Mouse (Mus musculus) spleen, adult 12 weeks (tissue): Measurements from ENCODE around the gene Tmem11.
"Not testable (repeated sequence)": the region's sequence is repeated elsewhere in the genome, so short reads cannot be mapped to it uniquely, and the experiment has no call there.

Source experiments
- DNase-seq: peaks from one replicate; pipeline ENCODE4 v3.0.0; 2022; ENCODE audit warnings: low spot score

Tmem11 gene

DNA sequence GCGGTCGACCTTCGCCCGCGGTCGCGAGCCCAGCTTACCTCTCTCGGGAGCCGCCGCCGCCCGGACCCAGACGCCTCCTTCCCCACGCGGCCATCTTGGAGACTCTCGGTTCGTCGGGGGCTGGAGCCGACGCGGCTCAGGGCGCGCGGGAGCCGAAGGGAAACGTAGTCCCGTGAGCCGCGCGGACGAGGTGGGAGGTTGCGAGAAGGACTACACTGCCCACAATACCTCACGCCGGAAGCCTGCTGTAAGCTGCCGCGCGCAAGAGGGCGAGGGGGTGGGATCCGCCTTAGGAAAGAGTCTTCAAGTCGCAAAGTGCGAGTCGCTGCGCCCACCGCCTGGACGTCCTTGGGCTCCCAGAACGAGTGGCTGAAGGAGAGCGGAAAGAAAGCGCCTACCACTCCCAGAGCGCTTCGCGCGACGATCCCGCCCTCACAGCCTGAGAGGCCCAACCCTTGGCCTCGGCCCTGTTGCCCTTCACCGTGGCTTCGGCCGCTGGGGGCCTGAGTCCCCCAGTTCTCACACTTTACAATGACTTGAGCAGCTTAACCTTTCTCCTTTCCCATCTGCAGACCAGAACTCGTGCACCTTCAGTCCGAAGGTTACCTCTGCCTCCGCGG is at the start of gene Tmem11:
TSS of gene Tmem11 (minus strand) at position 598 of the 620 bp plus-strand sequence.
- DNase-seq, result peak; percentile 86

DNA sequence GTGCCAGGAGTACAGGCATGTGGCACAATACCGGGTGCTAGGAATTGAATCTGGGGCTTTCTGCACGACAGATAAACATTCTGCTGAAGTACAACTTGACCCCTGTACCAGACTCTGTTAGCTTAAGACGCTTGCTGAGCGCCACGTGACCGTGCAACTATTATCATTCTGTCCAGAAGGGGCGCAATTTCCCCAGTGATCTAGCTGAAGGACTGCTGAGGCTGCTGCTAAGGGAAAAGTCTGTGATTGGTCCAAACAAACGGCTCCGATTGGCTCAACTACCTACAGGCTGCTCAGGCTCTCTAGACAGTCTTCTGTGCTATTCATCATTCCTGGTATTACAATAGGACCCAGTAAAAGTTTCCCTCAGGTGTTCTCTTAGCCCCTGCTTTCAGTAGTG is 48.2 kb upstream of the Tmem11 start:
- DNase-seq, result peak; percentile 80

DNA sequence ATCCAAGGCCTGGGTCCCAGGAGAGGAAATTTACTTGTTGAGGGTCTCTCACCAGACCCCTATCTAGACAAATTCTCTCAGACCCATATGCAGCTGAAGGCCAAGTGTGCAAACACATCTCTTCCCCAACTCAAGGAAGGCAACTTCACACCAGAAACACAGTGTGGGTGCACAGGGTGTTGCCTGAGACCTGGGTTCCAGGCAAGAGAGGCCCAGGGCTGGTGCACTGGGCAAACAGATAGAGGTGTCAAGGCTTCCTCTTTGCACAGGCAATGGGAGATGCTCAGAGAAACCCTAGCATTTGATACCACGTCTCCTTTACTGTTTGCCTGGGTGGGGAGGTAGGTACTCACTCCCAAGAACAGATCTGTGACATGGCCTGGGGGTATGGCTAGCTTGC is 45.9 kb upstream of the Tmem11 start:
- DNase-seq, result no peak

DNA sequence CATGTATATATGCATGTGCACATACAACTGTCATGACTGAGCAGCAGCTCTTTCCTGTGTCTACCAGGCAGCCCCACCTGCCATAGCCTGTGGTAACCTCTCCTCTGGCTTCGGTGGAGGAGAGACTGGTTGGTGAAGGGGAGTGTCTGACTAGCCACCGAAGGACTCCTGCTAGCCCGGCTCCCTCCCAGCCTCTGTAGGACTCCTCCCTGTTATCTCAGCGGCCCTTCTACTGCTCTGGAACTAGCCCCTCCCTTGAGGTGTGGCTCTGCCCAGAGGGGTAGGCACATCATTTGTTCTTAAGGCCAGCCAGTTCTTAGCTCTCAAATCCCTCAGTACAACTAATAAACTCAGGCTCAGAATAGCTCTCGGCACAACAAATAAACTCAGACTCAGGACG is 45.4 kb upstream of the Tmem11 start:
- peak; percentile 64 for DNase-seq

DNA sequence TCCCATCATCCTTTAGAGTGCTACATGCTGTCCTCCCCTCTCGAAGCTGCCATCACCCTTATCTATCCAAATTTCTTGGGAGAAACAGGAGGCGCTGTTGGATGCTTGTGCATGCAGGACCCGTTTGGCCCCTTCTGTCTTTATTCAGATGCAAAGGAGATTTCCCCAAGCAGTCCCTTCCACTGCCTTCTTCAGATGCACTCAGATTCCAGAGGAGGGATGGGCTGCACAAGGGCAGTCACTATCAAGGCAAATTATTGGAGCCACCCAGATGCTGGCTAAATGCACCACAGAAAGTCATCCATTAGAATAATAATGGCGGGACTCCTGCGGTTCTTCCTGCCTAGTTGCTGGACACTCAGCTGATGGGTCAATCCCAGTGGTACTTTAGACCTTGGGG is 43.9 kb upstream of the Tmem11 start:
- DNase-seq, result no peak

DNA sequence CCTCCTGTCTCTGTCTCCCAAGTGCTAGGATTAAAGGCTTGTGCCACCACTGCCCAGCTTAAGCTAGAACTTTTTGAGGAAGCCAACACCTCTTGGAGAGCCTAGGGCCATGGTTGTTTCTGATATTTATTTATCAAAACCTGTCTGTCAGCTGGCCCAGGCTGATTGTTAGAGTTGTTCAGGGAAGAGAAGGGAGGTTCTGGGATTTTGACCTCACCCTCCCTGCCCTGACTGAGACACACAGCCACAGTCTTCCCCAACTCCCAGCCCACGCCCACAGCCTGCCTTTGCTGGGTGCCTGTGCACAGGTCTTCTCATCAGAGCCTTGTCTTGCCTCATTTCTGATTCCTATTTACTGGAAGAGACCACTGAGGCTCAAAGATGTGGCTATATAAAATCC is 43.1 kb upstream of the Tmem11 start:
- peak; percentile 37 for DNase-seq

DNA sequence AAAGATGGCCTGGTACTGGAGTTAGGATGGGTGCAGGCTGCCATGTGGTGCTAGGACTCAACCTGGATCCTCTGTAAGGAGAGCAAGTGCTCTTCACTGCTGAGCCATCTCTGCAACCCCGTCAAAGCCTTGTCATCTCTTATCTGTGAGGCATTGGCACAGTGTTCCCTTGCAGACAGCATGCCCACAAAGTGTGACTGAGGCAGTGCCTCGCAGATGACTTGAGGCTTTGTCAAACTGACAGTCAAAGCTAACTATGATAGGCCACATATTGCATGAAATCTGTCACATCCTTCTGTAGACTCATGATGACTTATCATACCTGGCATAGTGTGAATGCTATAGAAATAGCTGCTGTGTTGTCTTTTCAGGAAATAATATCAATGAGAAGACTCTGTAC is 40.9 kb upstream of the Tmem11 start:
- DNase-seq, result no peak

DNA sequence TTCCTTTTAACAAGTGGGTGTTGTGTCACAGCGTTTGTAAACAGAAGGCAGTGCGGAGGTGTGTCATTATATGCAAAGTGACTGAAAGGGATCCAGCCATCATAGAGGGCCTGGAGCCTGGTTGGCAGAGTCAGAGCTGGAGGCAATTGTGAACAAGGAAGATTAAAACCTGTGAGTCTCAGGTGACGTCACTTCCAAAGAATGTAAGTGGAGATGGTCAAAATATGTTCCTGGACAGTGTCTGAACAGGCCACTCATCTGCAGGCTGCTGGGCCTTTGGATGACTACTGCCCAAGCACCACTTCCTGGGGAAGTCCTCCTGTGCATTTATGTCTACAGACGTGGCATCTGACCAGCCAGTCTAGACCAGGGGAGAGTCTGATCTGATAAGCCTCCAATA is 36.1 kb upstream of the Tmem11 start:
- DNase-seq, result no peak

DNA sequence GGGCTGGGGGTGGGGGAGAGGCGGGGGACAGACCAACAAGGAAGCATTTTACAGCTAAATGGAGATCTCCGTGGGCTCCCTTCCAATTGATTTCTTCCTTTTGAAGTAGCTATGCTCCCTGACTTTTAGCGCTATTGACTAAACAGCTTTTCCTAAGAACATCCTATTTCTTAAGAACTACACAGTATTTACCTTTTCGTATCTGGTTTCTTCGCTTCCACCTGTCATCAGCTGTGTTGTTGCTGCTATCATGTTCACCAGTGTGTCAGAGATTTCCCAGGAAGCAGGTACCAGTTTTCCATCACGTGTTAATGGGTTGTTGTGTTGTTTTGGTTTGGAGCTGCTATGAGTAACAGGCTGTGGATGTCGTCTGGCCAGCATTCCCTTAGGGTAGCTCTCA is 35.4 kb upstream of the Tmem11 start, which contains the start of gene Natd1:
TSS of gene Natd1 (minus strand) at position 260 of the 400 bp plus-strand sequence.
- DNase-seq, result no peak

DNA sequence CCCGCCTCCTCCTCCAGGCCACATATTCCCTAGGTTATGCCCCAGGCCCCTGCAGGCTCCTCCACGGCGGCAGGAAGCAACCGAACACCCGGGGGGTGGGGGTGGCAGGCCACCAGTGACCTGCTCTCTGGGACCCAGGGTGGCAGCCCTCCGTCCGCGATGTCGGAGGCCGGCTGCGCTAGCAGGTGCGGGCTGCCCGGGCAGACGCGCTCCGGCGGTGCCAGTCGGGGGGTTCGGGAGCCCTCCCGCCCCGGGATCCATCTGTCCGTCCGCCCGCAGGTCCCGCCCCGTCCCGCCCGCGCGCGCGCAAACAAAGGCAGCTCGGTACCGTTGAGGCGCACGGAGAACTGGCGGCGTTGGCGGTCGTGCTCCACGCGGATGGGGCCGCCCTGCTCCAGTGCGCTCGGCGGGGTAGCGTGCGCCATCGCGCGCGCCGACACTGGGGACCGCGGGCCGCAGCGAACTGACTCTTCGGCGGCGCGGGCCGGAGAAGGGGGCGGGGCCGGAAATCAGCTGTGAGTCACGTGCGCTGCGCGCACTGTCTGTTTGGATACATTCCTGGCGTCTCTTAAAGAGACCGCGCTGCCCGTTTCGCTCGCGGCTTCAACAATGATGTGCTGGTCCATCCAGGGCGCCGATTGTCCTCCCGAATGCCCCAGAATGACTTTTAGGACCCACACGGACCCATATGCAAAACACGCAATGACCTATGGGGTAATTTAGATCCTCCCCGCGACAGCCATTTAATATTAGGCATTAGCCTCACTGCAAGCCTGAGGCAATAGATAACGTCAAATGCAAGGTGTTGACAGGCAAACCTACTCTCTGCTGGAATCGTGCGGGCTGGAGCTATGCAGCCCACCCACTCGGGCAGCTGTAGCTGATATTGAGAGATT is 34.5 kb upstream of the Tmem11 start:
- peak; percentile 91 for DNase-seq

DNA sequence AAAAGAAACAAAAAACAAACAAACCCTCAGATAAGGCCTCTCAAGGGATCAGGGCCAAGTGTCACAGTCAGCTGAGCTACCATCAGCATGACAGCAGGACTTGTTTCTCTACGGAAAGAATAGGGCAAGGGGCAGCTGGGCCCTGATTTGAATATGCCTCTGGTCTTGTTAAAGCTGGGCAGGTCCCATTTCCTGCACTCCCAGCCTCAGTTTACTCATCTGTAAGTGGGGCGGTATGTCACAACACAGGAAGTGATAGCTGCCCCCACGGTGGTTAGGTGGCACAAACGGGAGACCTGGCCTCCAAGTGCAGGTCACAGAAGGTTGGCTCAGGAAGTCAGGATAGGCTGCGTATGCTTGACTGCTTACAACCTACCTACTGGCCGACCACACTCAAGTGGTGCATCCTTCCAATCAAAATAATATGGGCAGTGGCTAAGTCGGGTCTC is 33.5 kb upstream of the Tmem11 start:
- no peak for DNase-seq

DNA sequence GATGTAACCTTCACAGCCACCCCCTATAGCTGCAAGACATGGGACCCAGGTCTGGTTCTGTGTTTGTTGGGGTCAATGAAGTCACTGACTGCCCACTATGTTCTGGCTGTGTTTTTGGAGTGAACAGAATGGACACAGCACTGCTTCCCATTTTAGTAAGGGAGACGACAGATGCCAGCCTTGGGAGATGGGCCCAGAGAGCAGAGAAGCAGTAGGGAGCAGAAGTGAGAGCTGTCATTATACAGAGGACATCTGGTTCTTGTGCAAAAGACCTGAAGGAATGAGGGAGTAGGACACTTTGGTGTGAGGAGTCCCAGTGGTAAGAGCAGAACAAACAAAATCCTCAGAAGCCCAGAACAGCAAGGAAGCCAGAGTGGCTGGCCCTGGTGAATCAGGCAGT is 30.6 kb upstream of the Tmem11 start:
- no peak for DNase-seq

DNA sequence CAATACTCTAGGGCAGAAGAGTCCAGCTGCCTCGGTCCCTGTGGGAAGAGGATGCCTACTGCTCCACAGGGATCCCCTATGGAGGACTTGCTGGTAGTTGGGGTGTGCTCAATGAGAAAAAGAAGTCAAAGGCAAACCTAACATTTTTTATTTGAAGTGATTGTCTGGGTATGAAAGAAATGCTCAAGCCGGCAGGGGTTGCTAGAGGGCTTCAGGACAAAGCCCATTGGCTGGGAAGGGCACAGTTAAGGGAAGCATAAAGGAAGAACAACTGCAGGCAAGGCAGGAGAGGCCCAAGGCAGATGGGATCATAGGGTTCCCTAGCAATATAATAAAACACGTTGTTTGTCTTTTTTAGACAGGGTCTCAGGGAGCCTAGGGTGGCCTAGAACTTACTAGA is 29.0 kb upstream of the Tmem11 start:
- DNase-seq, result no peak

DNA sequence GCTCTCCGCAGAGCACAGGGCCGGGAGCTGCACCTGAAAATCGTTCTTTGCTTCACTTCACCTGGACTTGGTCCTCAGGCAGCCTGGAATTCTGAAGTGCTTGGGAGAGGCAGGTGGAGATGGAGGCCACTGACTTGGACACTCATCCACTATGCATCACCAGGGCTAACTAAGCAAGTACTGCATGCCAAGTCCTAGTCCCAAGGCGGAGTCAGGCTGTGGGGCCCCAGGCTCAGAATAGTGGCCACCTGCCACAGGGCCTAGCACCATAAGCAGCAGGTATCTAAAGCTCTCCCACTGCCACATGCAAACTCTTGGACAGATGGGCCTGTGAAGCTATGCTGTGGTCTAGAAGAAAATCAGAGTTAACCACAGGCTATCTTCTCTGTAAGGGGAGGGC is 27.4 kb upstream of the Tmem11 start:
- DNase-seq, result no peak

DNA sequence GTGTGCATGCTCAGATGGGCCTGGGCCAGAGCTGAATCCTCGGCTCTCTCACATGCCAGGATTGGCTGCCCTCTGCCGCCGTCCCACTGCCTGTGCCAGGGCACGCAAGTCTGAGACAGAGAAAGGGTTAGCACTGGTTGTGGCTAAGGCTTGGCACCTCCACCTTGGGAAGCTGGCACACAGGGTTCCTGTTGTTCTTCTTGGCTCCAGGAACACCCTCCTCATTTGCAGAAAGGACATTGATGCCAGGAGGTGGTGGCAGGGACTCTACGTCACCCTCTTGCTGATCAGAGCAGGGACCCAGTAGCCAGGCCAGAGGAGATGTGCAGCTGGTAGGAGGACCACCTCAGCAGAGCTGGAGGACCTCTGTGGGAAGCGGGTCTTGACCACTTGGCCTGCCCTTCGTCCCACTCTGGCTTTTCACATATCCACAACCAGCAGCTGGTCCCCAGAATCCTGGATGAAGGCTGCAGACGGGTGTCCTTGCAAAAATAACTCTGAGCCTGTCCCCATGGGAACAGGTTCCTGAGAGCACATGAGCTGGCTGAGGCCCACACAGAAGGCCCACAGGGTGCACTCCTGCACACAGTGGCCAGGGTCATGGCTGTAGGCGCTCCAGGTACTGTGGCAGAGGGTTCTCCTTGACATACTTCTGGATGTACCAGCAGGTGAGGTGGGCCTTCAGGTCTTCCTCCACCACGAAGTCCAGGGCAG is 26.5 kb upstream of the Tmem11 start:
- no peak for DNase-seq

DNA sequence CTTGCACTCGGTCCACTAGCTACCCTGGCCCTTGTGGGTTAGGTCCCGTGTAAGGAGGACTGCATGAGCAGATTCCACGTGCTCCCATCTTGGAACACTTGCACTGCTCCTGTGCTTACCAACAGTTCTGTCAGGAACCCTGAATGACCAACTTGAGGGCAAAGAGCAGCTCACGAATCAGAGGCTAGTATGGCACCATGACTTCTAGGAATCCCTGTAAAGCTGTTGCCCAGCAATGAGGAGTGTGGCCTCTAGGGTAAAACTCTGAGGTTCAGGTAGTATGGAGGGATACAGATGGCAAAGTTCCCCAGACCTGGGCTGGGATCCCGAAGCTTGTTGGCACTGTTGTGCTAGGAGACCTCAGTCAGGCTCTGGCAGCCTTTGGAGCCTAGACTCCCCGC is 24.6 kb upstream of the Tmem11 start:
- no peak for DNase-seq

DNA sequence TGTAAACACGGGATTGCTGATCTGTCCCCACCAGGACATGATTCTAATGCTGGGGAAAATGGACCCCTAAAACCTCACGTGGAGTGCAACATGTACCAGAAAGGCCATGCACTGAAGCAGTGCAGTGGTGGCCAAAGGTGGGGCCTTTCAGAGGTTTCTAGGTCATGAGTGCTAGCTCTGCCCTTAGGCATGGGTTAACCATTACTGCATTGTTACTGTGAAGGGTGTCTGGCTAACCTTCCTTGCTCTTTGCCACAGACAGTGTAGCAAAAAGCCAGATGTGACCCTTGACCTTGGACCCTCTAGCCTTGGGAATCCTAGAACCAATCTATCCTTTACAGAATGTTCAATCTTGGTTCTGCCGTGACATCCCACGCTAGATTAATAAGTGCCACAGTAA is 23.4 kb upstream of the Tmem11 start:
- DNase-seq, result no peak

DNA sequence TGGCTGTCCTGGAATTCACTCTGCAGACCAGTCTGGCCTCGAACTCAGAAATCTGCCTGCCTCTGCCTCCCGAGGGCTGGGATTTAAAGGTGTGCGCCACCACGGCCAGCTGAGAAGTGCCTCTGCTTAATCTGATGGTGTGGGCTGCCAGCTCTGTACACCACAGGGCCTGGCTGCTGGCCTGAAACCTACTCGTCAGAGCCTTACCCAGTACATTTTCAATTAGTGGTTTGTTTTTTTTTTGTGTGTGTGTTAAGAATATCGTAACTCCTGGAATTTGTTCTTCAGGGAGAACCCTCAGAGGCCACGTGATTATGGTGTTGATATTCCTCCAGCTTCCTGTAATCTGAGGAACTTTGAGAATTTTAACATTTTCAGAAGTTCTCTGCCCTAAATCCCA is 22.9 kb upstream of the Tmem11 start:
- no peak for DNase-seq

DNA sequence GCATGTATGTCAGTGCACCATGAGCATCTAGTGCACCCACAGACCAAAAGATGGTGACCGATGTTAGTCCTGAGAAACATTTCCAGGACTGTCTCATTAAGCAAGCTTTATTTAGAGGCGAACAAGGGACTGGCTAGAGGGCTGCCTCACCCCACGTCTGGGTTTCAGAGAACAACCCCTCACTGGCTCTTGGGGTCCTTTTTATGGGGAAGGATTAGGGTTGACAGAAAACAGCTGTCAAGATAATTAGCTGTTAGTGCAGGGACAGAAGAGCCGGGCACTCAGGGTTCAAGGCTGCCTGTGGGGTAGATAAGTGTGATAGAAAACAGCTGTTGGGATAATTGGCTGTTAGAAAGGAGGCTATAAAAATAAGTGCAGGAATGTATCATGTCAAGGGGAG is 16.8 kb upstream of the Tmem11 start:
- DNase-seq, result no peak

DNA sequence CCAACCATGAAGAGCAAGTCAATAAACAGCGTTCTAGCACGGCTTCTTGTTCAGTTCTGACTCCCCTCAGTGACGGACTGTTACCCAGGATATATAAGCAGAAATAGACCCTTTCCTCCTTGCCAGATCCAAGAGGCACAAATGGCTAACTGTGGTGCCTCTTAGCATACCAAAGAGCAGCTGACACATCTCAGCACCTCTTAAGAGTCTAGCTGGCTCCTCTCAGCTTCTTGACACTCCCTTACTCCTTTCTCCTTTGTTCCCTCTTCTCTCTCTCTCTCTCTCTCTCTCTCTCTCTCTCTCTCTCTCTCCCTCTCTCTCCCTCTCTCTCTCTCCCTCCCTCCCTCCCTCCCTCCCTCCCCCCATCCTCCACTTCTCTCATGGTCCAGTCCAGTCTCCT is 11.7 kb upstream of the Tmem11 start:
- DNase-seq, result no peak

DNA sequence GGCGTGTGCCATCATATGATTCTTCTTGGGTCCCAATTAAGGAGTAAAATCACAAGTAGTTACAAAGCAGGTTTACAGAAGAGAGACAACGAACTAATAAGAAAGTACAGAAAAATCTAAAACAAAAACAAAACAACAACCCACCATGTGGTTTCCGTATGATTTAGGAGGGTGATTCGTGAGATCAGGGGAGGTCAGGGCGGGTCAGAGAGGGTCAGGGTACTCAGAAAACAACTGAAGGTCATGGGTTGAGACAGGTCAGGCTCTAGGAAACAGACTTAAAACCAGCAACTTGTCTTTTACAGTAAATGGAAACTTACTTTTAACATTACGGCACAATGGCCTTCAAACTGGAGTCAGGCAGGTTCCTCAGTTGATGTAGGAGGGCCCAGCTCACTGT is 11.2 kb upstream of the Tmem11 start:
- DNase-seq, result no peak

DNA sequence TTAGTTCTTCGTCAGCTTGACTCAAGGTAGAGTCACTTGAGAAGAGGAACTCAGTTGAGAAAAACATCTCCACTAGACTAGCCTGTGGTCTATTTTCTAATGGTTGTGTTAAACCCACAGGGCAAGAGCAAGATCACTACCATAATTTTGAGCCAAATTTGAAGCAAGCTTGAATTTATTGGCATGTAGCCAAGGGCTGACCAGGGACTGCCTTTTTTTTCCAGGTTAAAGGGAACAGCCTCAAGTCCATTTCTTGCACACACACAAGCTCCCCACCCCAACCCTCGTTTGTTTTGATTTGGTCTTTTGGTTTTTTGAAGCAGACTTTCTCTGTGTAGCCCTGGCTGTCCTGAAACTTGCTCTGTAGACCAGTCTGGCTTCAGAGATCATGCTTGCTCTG is 10.8 kb upstream of the Tmem11 start:
- DNase-seq, result no peak

DNA sequence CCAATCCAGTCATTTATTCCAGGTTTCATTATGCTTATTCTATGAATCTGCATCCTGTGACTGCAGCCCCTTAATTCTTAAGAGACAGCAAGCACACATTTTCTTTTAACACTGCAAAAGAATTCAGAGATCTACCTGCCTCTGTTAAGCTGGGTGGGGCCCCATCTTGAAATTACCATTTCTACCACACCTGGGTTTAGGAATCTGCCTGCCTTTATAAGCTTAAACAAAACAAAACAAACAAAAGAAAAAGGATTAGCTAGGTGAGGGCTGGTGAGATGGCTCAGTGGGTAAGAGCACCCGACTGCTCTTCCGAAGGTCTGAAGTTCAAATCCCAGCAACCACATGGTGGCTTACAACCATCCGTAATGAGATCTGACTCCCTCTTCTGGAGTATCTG is 7.9 kb upstream of the Tmem11 start:
- not testable (repeated sequence) for DNase-seq
